Mouse (Mus musculus) midbrain, embryonic 16.5 days (tissue): ENCODE data around the gene Pigb. TPM values are rescaled to one million over a fixed set of nuclear protein-coding genes. Genes with fewer than 3 reads are reported as not detected.

ENCODE experiments used
- ATAC-seq: fragments of 200-750 bp; cut with Nextera tagmentation; 2 replicates; pipeline ENCODE4 v1.8.0; 2017; ENCODE audit warnings: moderate TSS enrichment
- H3K27ac ChIP-seq: fragments of 300-500 bp; sonication (generic); 2 replicates; pipeline ENCODE4 v1.5.1; 2014; ENCODE audit warnings: mild to moderate bottlenecking, low read length, mixed read lengths
- H3K27me3 ChIP-seq: fragments of 300-500 bp; sonication (generic); 2 replicates; pipeline ENCODE4 v1.6.1; 2014; ENCODE audit warnings: low read depth, low read length, mixed read lengths; ENCODE audit not compliant: control insufficient read depth, insufficient read depth
- H3K36me3 ChIP-seq: fragments of 300-500 bp; sonication (generic); 2 replicates; pipeline ENCODE4 v1.6.1; 2014; ENCODE audit warnings: mild to moderate bottlenecking, low read length, moderate library complexity, mixed read lengths; ENCODE audit not compliant: control insufficient read depth, insufficient read depth
- H3K4me1 ChIP-seq: fragments of 300-500 bp; sonication (generic); 2 replicates; pipeline ENCODE4 v1.6.1; 2014; ENCODE audit warnings: mild to moderate bottlenecking, low read length, mixed read lengths; ENCODE audit not compliant: control insufficient read depth, insufficient read depth
- H3K4me2 ChIP-seq: fragments of 300-500 bp; sonication (generic); 2 replicates; pipeline ENCODE4 v1.6.1; 2014; ENCODE audit warnings: mild to moderate bottlenecking, low read length, mixed read lengths
- H3K4me3 ChIP-seq: fragments of 300-500 bp; sonication (generic); 2 replicates; pipeline ENCODE4 v1.5.1; 2014; ENCODE audit warnings: low read depth, mild to moderate bottlenecking, low read length, moderate library complexity, mixed read lengths
- H3K9ac ChIP-seq: fragments of 300-500 bp; sonication (generic); 2 replicates; pipeline ENCODE4 v1.6.1; 2014; ENCODE audit warnings: low read depth, low read length, mixed read lengths
- H3K9me3 ChIP-seq: fragments of 300-500 bp; sonication (generic); replicated peaks from 2 replicates; pipeline ENCODE4 v1.6.1; 2014; ENCODE audit warnings: mild to moderate bottlenecking, low read length, mixed read lengths; ENCODE audit not compliant: control insufficient read depth, poor library complexity, severe bottlenecking
- WGBS: fragments of 180-500 bp; shearing (Covaris S2); extraction: QIAGEN DNeasy Blood & Tissue Kit; methylation state at CpG from one replicate; pipeline ENCODE4 v1.1.7; 2014; 5-methylcytosine and 5-hydroxymethylcytosine counted together
- polyA plus RNA-seq: library from polyadenylated mRNA; unstranded; fragments of >200 nt; fragmentation: Nextera tagmentation; extraction: Ambion mirVana; gene quantifications from 2 replicates; pipeline ENCODE4 v1.2.1, GENCODE M21; 2015

The Pigb gene
- polyA plus RNA-seq, 1 experiment from 2014 or later, result 18.6 TPM

DNA sequence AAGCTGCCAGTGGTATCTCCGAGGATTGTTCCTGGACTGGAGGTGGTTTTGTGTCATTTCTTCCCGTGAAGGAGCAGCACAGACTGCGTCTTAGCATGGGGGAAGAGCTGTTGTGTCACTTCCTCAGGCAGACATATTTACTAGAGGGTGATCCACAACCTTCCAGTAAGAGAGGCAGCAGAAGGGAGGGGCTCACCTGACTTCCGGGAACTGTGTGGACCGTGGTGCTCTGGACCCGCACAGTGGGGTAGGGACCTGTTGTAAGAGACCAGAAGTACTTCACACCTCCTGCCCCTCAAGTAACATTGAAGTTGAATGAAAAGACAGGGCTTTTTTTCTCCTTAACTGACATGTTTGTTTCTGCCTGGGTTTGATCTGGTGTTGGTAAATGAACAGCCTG is 35.1 kb downstream of the Pigb start:
- Histone ChIP-seq H3K9ac (no peak overlapping the region), H3K27ac (no peak overlapping the region), H3K4me1 (no peaks in the 10 kb centered on the region), H3K36me3 (peaks cover 8% of the 10 kb centered on the region), H3K9me3 (no peaks in the 10 kb centered on the region), H3K27me3 (no peaks in the 10 kb centered on the region), H3K4me2 (no peak overlapping the region), H3K4me3 (no peak overlapping the region)
- 85% methylated on average over 6 of the region's 6 CpGs for WGBS
- ATAC-seq, result no peak

DNA sequence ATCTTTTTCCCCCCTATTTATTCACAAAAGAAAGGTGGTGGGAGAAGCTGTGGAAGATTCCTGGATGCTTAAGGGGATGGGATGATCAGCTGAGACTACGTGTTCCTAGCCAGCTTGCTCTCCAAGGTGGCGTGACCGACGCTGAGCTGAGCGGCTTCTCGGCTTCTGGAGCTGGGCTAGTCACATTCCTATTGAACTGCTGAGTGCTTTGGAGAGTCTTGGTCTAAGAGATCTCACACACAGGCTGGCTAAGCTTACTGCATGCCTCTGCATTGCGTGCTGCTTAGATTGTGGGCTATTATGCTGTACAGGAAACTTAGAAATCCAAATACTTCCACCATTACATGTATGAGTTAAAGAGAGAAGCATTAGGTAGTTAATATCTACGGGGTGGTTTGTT is 36.1 kb downstream of the Pigb start:
- no peak for ATAC-seq
- Histone ChIP-seq H3K4me1 (no peaks in the 10 kb centered on the region), H3K4me3 (no peak overlapping the region), H3K4me2 (no peak overlapping the region), H3K9ac (no peak overlapping the region), H3K9me3 (no peaks in the 10 kb centered on the region), H3K27ac (no peak overlapping the region), H3K27me3 (no peaks in the 10 kb centered on the region), H3K36me3 (peaks cover 8% of the 10 kb centered on the region)
- 89% methylated on average over 8 of the region's 8 CpGs for WGBS

DNA sequence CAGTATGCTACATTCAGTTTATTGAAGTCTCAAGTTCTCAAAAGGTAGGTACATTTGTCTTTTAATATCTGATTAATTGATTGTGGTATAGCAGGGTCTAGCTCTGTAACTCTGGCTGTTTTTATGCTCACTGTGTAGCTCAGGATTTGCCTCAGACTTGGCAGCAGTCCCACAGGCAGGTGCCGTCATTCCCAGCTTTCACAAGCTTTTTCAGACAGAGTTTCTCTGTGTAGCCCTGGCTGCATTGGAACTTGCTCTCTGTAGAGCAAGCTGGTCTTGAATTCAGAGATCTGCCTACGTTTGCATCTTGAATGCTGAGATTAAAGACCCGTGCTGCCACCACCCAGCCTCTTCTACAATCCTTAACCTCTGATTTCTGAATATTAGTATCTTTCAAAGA is 38.0 kb downstream of the Pigb start:
- Histone ChIP-seq H3K27ac (no peak overlapping the region), H3K4me3 (no peak overlapping the region), H3K9ac (no peak overlapping the region), H3K4me1 (no peaks in the 10 kb centered on the region), H3K9me3 (no peaks in the 10 kb centered on the region), H3K4me2 (no peak overlapping the region), H3K36me3 (peaks cover 11% of the 10 kb centered on the region), H3K27me3 (no peaks in the 10 kb centered on the region)
- WGBS, result 62% methylated on average over 3 of the region's 3 CpGs
- no peak for ATAC-seq

DNA sequence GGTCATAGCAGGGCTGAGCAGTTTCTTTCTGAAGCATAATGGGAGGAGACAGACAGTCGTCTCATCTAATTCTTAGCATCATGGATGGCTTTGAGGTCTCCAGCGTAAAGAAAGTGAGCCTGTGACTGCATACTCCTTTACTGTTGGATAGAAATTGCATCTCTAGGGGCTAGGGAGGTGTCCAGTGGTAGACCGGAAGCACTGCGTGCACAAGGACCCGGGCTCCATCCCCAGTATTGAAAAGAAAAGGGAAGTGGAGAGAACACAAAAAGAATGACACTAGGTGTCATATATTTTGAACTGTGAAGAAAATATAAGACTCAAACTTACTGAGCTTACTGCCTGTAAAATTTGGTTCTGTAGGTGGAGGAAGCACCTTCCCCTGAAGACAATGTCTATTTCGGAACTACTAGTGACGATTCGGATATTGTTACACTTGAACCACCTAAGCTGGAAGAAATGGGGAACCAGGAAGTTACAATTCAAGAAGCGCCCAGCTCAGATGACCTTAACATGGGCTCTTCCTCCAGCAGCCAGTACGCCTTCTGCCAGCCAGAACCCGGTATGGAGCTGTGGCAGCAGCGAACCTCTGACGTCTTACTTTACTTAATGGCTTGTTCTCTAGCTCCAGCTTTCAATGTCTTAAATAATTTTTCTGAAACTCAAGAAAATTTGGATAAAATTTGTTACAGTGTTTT is 38.7 kb downstream of the Pigb start:
- Histone ChIP-seq H3K9ac (no peak overlapping the region), H3K27me3 (no peaks in the 10 kb centered on the region), H3K4me1 (no peaks in the 10 kb centered on the region), H3K9me3 (no peaks in the 10 kb centered on the region), H3K4me2 (no peak overlapping the region), H3K36me3 (peaks cover 11% of the 10 kb centered on the region), H3K4me3 (no peak overlapping the region), H3K27ac (no peak overlapping the region)
- WGBS, result 90% methylated on average over 13 of the region's 13 CpGs
- ATAC-seq, result no peak

DNA sequence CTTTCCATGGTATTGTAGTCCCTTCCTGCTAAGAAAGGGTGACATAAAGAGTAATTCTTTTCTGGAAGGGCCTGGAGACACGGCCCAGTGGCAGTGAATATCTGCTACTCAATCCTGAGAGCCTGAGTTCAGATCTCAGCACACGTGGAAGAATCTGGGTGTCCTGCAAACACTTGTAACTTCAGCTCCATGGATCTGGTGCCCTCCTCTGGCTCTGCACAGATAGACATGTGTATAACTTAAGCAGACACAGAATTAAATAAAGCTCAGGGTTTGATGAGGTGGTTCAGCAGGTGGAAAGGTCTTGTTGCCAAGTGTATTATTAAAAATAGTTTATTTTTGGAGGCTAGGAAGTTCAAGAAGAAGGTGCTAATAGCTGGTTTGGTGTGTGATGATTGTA is 39.7 kb downstream of the Pigb start:
- H3K4me1 ChIP-seq, result no peaks in the 10 kb centered on the region
- H3K4me2 ChIP-seq, result no peak overlapping the region
- H3K9me3 ChIP-seq, result no peaks in the 10 kb centered on the region
- no peak overlapping the region for H3K27ac ChIP-seq
- no peak overlapping the region for H3K9ac ChIP-seq
- no peak for ATAC-seq
- peaks cover 6% of the 10 kb centered on the region for H3K36me3 ChIP-seq
- H3K4me3 ChIP-seq, result no peak overlapping the region
- WGBS, result 77% methylated on average over 2 of the region's 2 CpGs
- H3K27me3 ChIP-seq, result no peaks in the 10 kb centered on the region

DNA sequence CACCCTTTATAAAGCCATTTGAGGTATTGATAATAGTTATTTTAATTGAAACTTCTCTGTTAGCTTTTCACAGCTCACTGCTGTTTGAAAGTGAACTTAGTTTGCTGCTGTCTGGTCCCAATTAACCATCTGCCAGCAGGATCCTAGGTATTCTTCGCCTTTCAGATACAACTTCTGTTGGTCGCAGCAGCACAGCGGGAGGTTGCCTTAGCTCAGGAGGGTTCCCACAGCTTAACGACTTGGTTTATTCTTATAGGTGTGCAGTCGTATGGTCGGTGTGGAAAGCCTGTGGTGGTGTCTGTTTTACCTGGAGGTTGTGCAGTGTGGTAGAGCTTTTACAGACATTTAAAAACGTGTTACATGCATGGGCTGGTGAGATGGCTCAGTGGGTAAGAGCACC is 43.4 kb downstream of the Pigb start:
- Histone ChIP-seq H3K27ac (no peak overlapping the region), H3K4me1 (no peaks in the 10 kb centered on the region), H3K4me3 (no peak overlapping the region), H3K36me3 (0 out of 2 replicates have a peak, but pooled peaks cover 3% of the 10 kb centered on the region), H3K9me3 (no peaks in the 10 kb centered on the region), H3K4me2 (no peak overlapping the region), H3K27me3 (no peaks in the 10 kb centered on the region), H3K9ac (no peak overlapping the region)
- WGBS, result 60% methylated on average over 7 of the region's 7 CpGs
- no peak for ATAC-seq

DNA sequence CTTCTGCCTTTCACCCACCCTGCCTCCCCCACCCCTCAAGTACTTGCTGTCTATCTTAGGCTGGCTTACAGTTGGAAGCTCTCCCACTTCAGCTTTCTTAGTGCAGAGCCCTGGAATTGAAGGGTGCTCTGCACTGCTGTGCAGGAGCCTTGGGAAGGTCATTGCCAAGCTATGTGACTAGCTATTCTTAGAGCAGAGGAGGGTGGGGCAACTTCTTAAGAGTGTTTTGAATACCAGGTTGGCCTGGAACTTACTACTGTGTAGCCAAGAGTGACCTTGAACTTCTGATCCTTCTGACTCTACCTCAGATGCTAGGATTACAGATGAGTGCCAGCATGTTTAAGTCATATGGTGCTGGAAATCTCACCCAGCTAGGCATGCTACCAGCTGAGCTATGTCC is 44.0 kb downstream of the Pigb start:
- no peak for ATAC-seq
- Histone ChIP-seq H3K36me3 (0 out of 2 replicates have a peak, but pooled peaks cover 3% of the 10 kb centered on the region), H3K27me3 (no peaks in the 10 kb centered on the region), H3K9me3 (no peaks in the 10 kb centered on the region), H3K4me3 (no peak overlapping the region), H3K9ac (no peak overlapping the region), H3K4me1 (no peaks in the 10 kb centered on the region), H3K27ac (no peak overlapping the region), H3K4me2 (no peak overlapping the region)

DNA sequence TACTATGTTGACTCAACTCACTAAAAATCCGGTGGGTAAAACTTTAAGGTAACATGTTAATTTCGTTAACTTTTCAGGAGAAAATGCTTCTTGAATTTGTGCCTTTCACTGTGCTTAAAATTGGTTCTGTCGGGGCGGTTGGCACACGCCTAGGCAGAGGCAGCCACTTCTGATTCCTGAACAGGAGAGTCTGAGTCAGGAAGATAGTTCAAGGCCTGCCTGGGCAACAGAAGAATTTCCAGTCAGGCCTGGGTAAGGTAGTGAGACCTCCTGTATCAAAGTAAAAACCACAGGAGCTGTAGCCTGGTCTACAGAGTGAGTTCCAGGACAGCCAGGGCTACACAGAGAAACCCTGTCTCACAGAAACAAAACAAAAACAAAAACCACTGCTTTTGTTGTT is 47.6 kb downstream of the Pigb start:
- H3K36me3 ChIP-seq, result 0 out of 2 replicates have a peak, but pooled peaks cover under 1% of the 10 kb centered on the region
- H3K9me3 ChIP-seq, result no peaks in the 10 kb centered on the region
- H3K4me1 ChIP-seq, result no peaks in the 10 kb centered on the region
- no peak for ATAC-seq
- no peak overlapping the region for H3K4me2 ChIP-seq
- WGBS, result 90% methylated on average over 5 of the region's 5 CpGs
- H3K4me3 ChIP-seq, result no peak overlapping the region
- H3K27me3 ChIP-seq, result no peaks in the 10 kb centered on the region
- H3K9ac ChIP-seq, result no peak overlapping the region
- no peak overlapping the region for H3K27ac ChIP-seq

DNA sequence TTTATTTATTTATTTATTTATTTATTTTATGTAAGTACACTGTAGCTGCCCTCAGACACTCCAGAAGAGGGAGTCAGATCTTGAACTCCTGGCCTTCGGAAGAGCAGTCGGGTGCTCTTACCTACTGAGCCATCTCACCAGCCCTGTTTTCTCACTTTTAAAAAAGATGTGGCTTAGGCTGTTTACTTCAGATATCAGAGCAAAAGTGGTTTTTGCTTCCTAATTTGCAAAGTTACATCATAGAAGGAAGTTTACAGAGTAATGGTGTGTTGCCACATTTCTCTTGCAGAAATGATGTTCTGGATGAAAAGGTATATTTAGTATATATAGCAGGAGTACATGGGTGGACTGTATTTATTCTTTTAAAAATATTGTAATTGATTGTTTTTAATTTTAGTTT is 48.8 kb downstream of the Pigb start:
- Histone ChIP-seq H3K4me1 (peaks cover 5% of the 10 kb centered on the region), H3K36me3 (no peaks in the 10 kb centered on the region), H3K27ac (no peak overlapping the region), H3K4me3 (no peak overlapping the region), H3K9me3 (no peaks in the 10 kb centered on the region), H3K27me3 (no peaks in the 10 kb centered on the region), H3K9ac (no peak overlapping the region), H3K4me2 (no peak overlapping the region)
- no peak for ATAC-seq
- WGBS, result 90% methylated on average over 2 of the region's 2 CpGs
